Mouse (Mus musculus) thymus, postnatal 25 days (tissue): Measurements from ENCODE around the gene Rad51d.
A peak's percentile ranks its signal among the peaks of the same experiment; 100 is the strongest.
"Not testable (repeated sequence)": the region's sequence is repeated elsewhere in the genome, so short reads cannot be mapped to it uniquely, and the experiment has no call there.

ENCODE experiments used
- DNase-seq: peaks from one replicate; pipeline ENCODE4 v3.0.0; 2022

The Rad51d gene

DNA sequence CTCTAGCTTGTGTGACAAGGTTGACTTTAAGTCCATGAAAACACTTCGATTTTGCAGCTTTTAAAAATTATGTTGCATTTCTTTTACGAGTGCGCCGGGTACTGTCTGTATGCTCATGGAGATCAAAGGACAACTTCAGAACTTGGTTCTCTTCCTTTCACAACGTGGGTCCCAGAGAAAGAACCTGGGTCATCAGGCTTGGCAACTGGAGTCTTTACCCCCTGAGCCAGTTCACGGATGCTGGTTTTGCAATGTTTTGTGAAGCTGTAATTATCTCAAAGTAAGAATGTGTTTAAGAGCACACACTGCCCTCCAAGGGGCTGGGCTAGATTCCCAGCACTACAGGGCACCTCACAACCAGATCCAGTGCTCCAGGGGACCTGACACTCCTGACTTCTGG, 36.3 kb downstream of the Rad51d start:
- no peak for DNase-seq

DNA sequence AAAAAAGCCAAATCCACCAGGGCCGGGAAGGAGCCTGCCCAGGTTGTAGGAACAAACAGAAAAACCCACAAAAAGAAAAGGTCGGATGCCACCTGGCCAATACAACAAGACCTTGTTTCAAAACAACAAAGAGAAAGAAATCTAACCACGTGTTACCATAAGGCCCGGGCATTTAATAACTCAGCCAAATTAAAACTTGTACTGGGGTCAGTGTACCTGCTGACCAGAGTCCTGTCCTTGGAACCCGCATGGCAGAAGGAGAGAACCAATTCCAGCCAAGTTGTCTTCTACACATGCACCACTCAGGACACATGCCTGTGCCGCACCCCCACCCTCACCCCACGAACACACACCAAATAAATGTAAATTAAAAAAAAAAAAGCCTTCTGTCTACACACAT, 37.5 kb downstream of the Rad51d start:
- DNase-seq, result no peak

DNA sequence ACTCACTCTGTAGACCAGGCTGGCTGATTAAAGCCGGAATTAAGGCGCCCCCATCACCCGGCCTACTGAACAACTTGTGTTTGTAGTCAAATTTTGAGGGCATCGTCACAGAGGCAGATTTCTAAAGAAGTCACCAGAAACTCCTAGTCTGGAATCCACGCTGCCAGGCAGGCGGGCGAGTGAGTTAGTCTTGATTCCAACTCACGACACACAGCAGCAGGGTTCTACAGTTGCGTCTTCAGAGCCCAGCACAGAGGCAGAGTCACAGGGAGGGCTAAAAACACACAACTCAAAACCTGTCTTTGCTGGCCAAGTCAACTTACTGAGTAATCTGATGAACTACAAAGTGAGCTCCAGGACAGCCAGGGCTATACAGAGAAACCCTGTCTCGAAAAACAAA, 37.9 kb downstream of the Rad51d start:
- DNase-seq, result no peak

- no peak for DNase-seq
These were observed 38.3 kb downstream of the Rad51d start for GRCm38 (mm10) chr11:82852115-82852514.

GRCm38 (mm10) chr11:82850259-82850658, 40.2 kb downstream of the Rad51d start:
- DNase-seq, result no peak

DNA sequence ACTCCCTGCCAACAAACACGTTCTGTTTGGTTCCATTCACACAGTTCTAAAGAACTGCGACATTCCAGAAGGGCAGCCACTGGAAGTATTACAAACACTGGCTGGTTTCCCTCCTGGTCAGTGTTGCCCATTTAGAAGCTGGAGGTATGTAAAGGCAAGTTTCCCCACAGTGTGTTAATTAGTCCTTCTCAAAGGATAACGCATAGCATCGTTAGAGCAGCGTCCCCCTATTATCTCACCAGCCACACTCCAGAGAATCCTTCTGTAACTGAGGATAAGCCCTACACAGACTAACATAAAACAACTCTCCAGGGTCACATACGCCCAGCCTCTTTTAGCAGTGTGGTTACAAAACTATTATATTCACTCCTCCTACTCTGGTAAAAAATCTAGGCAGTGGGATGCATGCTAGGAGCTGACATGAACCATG, 42.8 kb downstream of the Rad51d start:
- no peak for DNase-seq

DNA sequence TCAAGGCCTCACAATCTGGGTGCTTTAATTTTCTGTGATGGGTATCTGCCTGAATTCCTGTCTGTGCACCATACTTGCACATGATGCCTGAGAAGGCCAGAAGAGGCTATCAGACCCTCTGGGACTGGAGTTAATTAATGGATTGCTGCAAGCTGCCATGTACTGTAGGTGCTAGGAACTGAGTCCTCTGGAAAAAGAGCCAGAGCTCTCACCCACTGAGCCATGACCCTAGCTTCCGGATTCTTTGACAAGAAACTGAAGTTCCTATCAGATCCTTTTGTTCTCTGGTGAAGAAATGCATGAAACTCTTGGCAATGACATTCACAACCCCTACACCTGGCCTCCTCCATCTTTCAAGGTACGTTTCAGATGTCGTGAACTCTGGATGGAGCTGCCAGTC, 43.5 kb downstream of the Rad51d start:
- no peak for DNase-seq

- DNase-seq, result no peak
These were observed 44.4 kb downstream of the Rad51d start for GRCm38 (mm10) chr11:82846079-82846436.

GRCm38 (mm10) chr11:82845415-82846078, 44.9 kb downstream of the Rad51d start:
- no peak for DNase-seq

GRCm38 (mm10) chr11:82844771-82845414, 45.5 kb downstream of the Rad51d start:
- no peak for DNase-seq

GRCm38 (mm10) chr11:82838511-82838910, 51.9 kb downstream of the Rad51d start:
- DNase-seq, result no peak

- DNase-seq, result no peak
These were observed 52.6 kb downstream of the Rad51d start for GRCm38 (mm10) chr11:82837848-82838247.

- no peak for DNase-seq
These were observed 53.2 kb downstream of the Rad51d start for GRCm38 (mm10) chr11:82837192-82837591.

DNA sequence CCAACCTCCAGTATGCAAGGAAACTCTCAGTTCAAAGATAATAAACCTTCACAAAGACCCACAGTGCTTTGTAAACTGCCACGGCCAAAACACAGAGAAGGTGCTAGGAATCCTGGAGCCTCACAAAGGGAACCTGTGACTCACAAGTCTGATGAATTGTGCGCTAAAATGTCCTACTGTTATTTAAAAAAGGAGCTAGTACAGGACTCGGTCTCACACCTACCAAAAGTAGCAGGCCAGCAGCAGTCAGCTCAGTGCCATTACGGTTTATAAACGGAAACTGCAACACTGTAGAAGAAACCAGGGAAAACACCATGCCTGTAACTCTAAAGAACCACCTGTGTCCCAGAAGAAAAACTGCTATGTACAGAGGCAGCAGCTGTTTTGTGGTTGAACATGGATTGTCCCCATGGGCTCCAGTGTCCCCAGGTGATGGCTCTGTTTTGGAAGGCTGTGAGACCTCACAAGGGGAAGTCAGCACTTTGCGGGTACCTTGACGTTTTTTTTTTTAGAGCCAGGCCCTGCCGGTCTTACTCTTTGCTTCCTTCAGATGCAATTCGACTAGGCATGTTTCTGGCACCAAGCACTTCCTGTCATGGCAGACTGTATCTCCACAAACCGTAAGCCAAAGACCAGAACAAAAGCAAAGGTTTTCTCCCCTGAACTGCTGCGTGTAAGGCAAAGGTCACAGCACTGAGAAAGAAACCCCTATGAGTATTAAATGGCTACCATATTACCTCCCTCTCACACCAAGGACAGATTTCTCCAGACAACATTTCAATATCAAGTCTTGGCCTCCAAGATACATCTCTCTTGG, 54.6 kb downstream of the Rad51d start:
- DNase-seq, result peak; percentile 5

- not testable (repeated sequence) for DNase-seq
These were observed 56.1 kb downstream of the Rad51d start for GRCm38 (mm10) chr11:82834359-82834758.

GRCm38 (mm10) chr11:82833929-82834328, 56.5 kb downstream of the Rad51d start:
- DNase-seq, result no peak

GRCm38 (mm10) chr11:82832402-82832801, 58.0 kb downstream of the Rad51d start:
- not testable (repeated sequence) for DNase-seq

DNA sequence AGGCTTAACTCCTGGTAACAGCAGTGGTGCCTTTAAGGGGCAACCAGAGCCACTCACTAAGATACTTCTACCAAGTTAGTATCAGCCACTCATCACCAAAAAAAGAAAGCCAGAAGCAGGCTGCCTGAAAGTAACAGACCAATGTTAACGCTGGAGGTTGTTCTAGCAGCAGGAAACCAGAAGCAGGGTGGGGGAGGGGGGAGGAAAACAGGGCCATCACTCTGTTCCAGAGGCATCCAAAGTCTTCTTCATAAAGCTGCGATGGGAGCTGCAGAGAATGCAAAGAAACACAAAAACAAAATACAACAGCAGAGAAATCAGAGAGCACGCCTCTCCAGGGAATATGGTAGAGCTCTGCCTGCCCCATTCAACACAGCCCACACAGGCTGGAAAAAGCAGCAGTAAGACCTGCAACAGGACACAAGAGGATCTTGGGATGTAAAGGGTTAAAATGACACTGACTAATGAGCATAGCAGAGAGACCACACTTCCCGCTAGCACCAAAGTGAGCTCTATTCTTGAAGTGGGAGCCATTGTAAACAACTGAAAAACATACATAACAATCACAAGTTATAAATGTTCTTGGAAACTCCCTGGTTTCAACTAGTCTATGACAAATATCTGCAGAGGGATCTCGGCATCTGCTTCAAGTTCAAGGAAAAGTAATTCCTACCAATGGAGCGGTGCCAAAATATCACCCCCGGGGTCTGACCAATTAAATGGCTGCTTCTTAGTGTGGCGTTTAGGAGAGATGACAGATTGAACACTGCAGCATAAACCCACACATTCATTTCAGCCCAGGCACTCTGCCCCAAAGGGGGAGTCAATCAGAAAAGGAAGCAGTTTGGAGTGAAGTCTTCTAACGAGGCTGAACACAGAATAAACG, 59.2 kb downstream of the Rad51d start:
- DNase-seq, result no peak

- no peak for DNase-seq
These were observed 63.6 kb downstream of the Rad51d start for GRCm38 (mm10) chr11:82826818-82827217.
